Mouse (Mus musculus) mouse embryonic stem cell (cell line): ENCODE measurements around the gene Cybrd1.

ENCODE experiments used
- in situ Hi-C, 2 experiments: fragments of 300-500 bp; cut with MboI; formaldehyde crosslinking; loops; 1 replicate in 1 of 2; 3 replicates in 1 of 2; pipeline ENCODE4 v1.14.3; 2019 to 2020; ENCODE audit warnings: low sequenced_read_pairs in 2 of 2, low pct_unique_long_range_greater_than_20kb in 1 of 2, mixed read lengths in 1 of 2; ENCODE audit not compliant: unreplicated experiment in 1 of 2

The Cybrd1 gene

GRCm38 (mm10) chr2:71120844-71121243 lies 3.1 kb downstream of the Cybrd1 start:
- in situ Hi-C loops = no loop called here

GRCm38 (mm10) chr2:71121406-71121805 lies 3.7 kb downstream of the Cybrd1 start:
- in situ Hi-C loops = no loop called here

GRCm38 (mm10) chr2:71122268-71123029 lies 4.7 kb downstream of the Cybrd1 start:
- in situ Hi-C loops = no loop called here

GRCm38 (mm10) chr2:71123591-71123990 lies 5.9 kb downstream of the Cybrd1 start:
- in situ Hi-C loops = no loop called here

DNA sequence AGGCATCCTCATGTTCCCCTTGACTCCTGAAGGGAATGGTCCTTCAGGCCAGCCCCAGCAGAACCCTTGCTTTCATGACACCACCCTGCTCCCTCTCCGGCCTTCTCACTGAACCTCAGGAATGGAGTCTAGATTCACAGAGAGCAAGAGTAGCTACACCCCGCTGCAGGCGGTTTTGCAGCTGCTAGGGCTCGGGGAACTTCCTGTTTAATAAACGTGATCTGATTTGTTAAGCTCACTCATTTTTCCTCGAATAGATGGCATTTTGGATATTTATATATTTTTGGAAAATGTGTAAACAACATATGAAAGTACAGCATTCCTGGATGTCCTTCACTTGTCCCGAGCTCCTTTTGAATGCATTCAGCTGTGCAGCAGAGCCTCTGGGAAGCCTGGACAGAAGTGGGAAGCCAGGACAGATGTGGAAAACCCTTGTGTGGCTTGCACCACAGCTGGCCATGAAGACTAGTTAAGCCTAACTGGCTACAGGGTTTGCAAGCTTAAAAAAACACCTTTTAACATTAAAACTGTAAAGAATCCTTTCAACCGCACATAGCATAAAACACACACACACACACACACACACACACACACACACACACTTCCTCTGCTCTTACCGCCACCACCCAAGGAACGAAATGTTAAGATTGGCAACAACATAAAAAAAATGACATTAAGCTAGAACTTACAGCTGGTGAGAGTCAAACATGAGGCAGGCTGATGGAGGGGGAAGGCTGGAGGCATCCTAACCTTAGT lies 10.2 kb downstream of the Cybrd1 start:
- in situ Hi-C loops = no loop called here

DNA sequence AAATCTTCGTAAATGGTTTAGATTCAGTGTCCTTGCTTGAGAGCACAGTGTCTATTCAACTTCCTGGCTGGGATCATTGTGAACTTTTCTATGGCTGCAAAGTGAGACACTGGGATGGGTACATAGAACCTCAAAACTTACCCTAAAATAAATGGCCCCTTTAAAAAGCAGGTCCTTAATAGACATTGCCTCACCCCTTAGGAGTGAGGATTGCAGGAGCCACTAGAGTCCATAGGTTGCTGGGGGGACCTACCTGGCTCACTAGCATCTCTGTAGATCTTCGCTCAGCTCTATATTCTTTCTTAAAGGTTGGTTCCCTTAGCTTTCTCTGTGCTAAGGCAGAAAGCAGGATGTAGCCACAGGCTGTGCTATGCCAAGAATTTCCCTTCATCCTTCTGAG lies 12.6 kb downstream of the Cybrd1 start:
- in situ Hi-C loops = no loop called here

GRCm38 (mm10) chr2:71131866-71132496 lies 14.3 kb downstream of the Cybrd1 start:
- in situ Hi-C loops = no loop called here

DNA sequence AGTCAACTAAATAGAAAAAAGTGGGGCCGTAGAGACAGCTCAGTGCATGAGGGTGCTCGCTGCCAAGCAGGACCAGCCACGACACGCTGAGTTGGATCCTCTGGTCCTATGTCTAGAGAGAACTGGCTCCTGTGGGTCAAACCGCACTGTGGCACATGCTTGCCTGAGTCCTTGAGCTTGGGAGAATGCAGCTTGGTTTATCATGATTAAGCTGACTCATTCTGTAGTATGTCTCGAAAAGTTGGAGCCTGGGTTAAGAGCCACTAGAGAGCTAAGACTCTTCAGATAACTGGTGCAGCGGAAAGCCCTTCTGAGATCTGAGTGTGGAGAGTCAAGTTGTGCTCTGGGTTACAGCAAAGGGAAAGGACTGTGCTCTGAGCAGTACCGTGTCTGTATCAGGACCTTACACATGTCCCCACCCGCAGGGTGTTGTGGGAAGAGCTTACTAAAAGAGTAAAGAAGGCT lies 16.4 kb downstream of the Cybrd1 start:
- in situ Hi-C loops = no loop called here

- in situ Hi-C loops = no loop called here
Measured at GRCm38 (mm10) chr2:71134836-71135235, 17.1 kb downstream of the Cybrd1 start.

GRCm38 (mm10) chr2:71140622-71141021 lies 22.9 kb downstream of the Cybrd1 start:
- in situ Hi-C loops = no loop called here

DNA sequence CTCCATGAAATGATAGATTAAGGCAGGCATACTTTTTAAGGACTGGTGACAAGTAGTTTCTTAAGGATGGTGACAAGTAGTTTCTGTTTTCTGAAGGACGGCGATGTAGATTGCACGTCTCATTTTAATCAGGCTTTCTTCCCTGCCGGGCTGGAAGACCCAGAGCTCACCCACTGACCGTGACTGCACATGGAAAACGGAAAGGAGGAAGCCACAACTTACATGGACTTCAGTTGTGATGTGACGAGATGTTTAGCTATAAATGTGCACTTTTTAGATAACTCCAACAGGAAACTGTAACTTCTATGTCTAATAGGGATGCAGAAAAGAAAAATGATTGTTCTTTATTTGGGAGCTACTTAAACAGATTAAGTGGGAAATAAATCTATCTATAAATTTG lies 24.7 kb downstream of the Cybrd1 start:
- in situ Hi-C loops = no loop called here

DNA sequence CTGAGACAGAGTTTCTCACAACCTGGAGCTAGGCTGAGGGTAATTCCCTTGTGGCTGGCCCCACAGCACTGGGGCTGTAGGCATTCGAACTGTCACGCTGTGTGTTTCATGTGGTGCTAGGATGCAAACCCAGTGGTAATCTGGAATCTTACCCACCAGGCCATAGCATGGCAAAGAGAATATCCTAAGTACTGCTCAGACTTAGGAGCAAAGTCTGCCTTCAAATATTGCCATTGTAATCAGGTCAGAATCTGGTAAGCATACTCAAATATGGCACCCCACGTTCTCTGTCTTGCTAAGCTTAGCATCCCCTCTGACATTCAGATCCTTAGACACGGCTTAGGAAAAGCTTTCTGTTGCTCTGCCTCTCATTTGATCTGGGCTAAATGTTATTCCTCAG lies 28.1 kb downstream of the Cybrd1 start:
- in situ Hi-C loops = no loop called here

DNA sequence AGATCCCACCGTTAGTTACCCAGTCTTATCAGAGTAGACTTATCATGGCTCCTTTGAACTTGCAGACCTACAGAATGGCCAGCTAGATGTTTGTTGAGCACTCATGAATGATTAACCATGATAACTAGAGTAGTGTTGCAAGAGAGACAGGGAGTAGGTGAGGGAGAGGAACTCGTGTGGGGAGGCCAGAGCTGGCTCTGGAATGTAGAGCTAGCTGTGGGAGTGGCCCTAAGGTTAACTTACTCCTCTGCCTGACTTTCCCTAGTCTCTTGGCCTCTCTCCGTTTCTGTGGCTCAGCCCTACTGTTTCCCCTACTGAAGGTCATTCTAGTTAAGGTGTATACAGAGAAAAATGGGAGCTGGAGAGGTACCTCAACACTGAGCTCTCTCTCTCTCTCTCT lies 28.5 kb downstream of the Cybrd1 start:
- in situ Hi-C loops = no loop called here

- in situ Hi-C loops = no loop called here
Measured at GRCm38 (mm10) chr2:71147816-71148215, 30.1 kb downstream of the Cybrd1 start.

GRCm38 (mm10) chr2:71152170-71152569 lies 34.4 kb downstream of the Cybrd1 start:
- in situ Hi-C loops = loop anchor here in 1 of 2 experiments (10.0 kb wide), 1 partner anchor 113 kb away; no protein-coding TSS in a partner anchor

- in situ Hi-C loops = loop anchor here in 1 of 2 experiments (10.0 kb wide), 1 partner anchor 109 kb away; no protein-coding TSS in a partner anchor
Measured at GRCm38 (mm10) chr2:71155486-71155885, 37.8 kb downstream of the Cybrd1 start.

DNA sequence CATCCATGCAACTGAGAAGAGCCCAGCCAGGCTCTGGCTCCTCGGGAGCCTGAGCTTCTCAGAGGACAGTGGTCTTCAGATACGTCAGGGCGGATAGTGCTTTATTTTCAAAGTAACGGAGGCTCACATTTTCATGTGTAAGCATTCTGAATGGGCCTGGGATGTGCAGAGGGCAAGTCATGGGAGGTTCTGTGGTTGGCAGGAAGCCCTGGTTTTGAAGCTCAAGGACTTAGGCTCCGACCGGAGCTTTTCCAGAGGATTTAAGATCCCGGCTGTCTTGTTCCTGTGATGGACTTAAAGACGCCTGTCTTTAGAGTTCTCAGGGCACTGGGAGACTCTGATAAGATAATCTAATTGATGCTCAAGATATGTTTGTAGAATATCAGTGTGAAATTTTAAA lies 38.7 kb downstream of the Cybrd1 start:
- in situ Hi-C loops = loop anchor here in 1 of 2 experiments (10.0 kb wide), 1 partner anchor 108 kb away; no protein-coding TSS in a partner anchor

DNA sequence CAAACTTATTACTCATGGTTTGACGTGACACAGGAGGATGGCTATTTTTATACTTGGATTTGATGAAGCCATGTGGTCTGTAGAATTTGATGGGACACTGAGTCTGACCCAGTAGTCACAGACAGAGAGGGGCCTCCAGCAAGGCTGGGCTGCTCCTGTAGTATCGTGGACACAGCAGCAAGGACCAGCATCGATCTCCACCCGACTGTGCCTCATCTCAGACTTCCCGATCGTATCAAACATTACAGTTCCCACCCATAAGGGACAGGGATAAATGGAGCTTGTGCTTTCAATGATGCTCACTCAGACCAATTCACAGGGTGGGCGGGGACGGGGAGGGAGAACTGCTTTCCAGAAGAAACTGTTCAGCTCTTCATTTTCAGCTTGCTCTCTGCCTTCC lies 40.2 kb downstream of the Cybrd1 start:
- in situ Hi-C loops = loop anchor here in 1 of 2 experiments (10.0 kb wide), 1 partner anchor 107 kb away; no protein-coding TSS in a partner anchor
